19 mouse cellular contexts compared by ENCODE assay signal in the genomic region with DNA sequence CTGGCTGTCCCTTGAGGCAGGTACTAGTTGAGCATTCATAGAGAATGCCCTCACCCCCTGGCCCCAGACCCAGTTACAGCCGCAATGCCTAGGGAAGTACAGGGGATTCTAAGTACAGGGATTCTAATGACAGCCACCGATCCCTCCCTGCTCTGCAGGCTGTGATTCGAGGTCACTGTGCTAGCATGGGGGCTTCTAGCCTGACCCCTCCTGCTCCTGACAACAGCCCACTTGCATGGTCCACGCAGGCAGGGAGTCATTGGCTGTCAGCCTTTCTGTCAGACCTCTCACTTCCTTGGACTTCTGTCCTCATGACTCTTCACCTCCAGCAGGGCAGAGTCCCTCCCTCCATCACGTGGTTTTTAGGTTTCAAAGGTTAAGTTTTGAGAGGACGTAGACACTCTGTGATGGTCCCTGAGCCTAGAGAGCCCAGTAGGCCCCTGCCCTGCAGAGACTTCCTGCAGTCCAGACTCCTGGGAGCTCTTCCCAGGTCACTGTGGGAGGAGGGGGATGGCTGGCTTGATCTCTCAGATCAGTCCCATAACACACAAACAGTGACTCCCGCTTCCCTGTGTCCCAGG. TPM values are rescaled to one million over a fixed set of nuclear protein-coding genes. Genes with fewer than 3 reads are reported as not detected.
DNase-seq lines count a peak whose midpoint lies in the region; ATAC-seq lines count a peak whose summit lies in the region.
"Had no signal": no experiment of that assay in that cellular context is flagged by ENCODE, and none has a peak within 500 bp of the region (broad histone marks: within the 10 kb centered on the region; RNA-seq: fewer than 3 reads in every experiment).

No protein-coding gene starts in this region.

- DNase-seq in kidney, adult 11 months: peak; percentile 87
- DNase-seq in kidney, adult 8-10 months: peak; percentile 79 to 89
- DNase-seq in kidney, postnatal 36 days: peak; percentile 68 to 90
- peak; percentile 88 for DNase-seq in yolk sac, embryonic 10.5 days (ENCODE audit: low spot score)
- DNase-seq in urinary bladder, postnatal 14 days (ENCODE audit: low spot score): no peak
- DNase-seq in midbrain, embryonic 14.5 days: no peak
- DNase-seq: adrenal gland, adult 2 months; embryo, embryonic 11 days; gastrocnemius, adult 2 months; left cerebral cortex, postnatal 4 days; lung, embryonic 14.5 days; retina, postnatal 1 day; thymus, postnatal 25 days had no signal

- ATAC-seq in kidney, embryonic 14.5 days (ENCODE audit: low FRiP score, low TSS enrichment): no peak
- no peak for ATAC-seq in midbrain, embryonic 14.5 days (ENCODE audit: low FRiP score, low TSS enrichment)
- ATAC-seq: forebrain, embryonic 16.5 days had no signal

- no peaks in the 10 kb centered on the region for H3K27me3 ChIP-seq in kidney, embryonic 14.5 days (ENCODE audit: control insufficient read depth, insufficient read depth, low read length)
- H3K27me3 ChIP-seq in midbrain, embryonic 14.5 days (ENCODE audit: control insufficient read depth, insufficient read depth, low read length): no peaks in the 10 kb centered on the region
- H3K27me3 ChIP-seq: hindbrain, embryonic 15.5 days; neural tube, embryonic 15.5 days; stomach, embryonic 15.5 days had no signal

- 73% methylated on average over 7 of the region's 7 CpGs for WGBS in kidney, embryonic 14.5 days
- 83% methylated on average over 7 of the region's 7 CpGs for WGBS in midbrain, embryonic 14.5 days

- no peak overlapping the region for H3K4me3 ChIP-seq in kidney, embryonic 14.5 days (ENCODE audit: low read length)
- no peak overlapping the region for H3K4me3 ChIP-seq in midbrain, embryonic 14.5 days (replicated peaks; ENCODE audit: low read depth, low read length)
- H3K4me3 ChIP-seq: hindbrain, embryonic 15.5 days; neural tube, embryonic 15.5 days; stomach, embryonic 15.5 days had no signal

- no peak overlapping the region for H3K9ac ChIP-seq in kidney, embryonic 14.5 days (ENCODE audit: low read depth, low read length)
- no peak overlapping the region for H3K9ac ChIP-seq in midbrain, embryonic 14.5 days (replicated peaks; ENCODE audit: low read length)
- H3K9ac ChIP-seq: hindbrain, embryonic 15.5 days; lung, embryonic 14.5 days; neural tube, embryonic 15.5 days; stomach, embryonic 15.5 days had no signal

- H3K4me1 ChIP-seq in kidney, embryonic 14.5 days (ENCODE audit: control insufficient read depth, insufficient read depth, low read length): peaks cover 24% of the 10 kb centered on the region
- peaks cover 20% of the 10 kb centered on the region for H3K4me1 ChIP-seq in midbrain, embryonic 14.5 days (ENCODE audit: control insufficient read depth, insufficient read depth, low read length)

- no peak overlapping the region for H3K4me2 ChIP-seq in kidney, embryonic 14.5 days (replicated peaks; ENCODE audit: low read depth, low read length)
- H3K4me2 ChIP-seq in midbrain, embryonic 14.5 days (ENCODE audit: low read length): no peak overlapping the region
- H3K4me2 ChIP-seq: hindbrain, embryonic 15.5 days; lung, embryonic 14.5 days; neural tube, embryonic 15.5 days; stomach, embryonic 15.5 days had no signal

- no peak overlapping the region for H3K27ac ChIP-seq in kidney, embryonic 14.5 days (ENCODE audit: low read depth, low read length)
- H3K27ac ChIP-seq in midbrain, embryonic 14.5 days (replicated peaks; ENCODE audit: low read depth, low read length): no peak overlapping the region
- H3K27ac ChIP-seq: hindbrain, embryonic 15.5 days; neural tube, embryonic 15.5 days; stomach, embryonic 15.5 days had no signal

- peaks cover 27% of the 10 kb centered on the region for H3K36me3 ChIP-seq in kidney, embryonic 14.5 days (ENCODE audit: control insufficient read depth, insufficient read depth, low read length)
- H3K36me3 ChIP-seq in midbrain, embryonic 14.5 days (ENCODE audit: control insufficient read depth, insufficient read depth, low read length): peaks cover 47% of the 10 kb centered on the region

- H3K9me3 ChIP-seq in kidney, embryonic 14.5 days (ENCODE audit: control insufficient read depth, low read length): no peaks in the 10 kb centered on the region
- H3K9me3 ChIP-seq in midbrain, embryonic 14.5 days (ENCODE audit: control insufficient read depth, low read length): no peaks in the 10 kb centered on the region
- H3K9me3 ChIP-seq: hindbrain, embryonic 15.5 days; neural tube, embryonic 15.5 days; stomach, embryonic 15.5 days had no signal

RNA-seq across cellular contexts. Expression of a gene that starts 3.3 kb away (rescaled TPM):
- 36.3 and 48.8 TPM in 2 replicates for polyA plus RNA-seq in kidney, embryonic 14.5 days (2014; fragmentation: Nextera tagmentation; extraction: Ambion mirVana)
- 120 and 154 TPM in 2 replicates for polyA plus RNA-seq in midbrain, embryonic 14.5 days (2014; fragmentation: Nextera tagmentation; extraction: Ambion mirVana)

RNA-seq across cellular contexts. Expression of a gene that starts 25.4 kb away (rescaled TPM):
- 4.3 and 5.3 TPM in 2 replicates for polyA plus RNA-seq in kidney, embryonic 14.5 days (2014; fragmentation: Nextera tagmentation; extraction: Ambion mirVana)
- 4.7 and 6.6 TPM in 2 replicates for polyA plus RNA-seq in midbrain, embryonic 14.5 days (2014; fragmentation: Nextera tagmentation; extraction: Ambion mirVana)

RNA-seq across cellular contexts. Expression of a gene that starts 25.9 kb away (rescaled TPM):
- 32.4 and 32.8 TPM in 2 replicates for polyA plus RNA-seq in kidney, embryonic 14.5 days (2014; fragmentation: Nextera tagmentation; extraction: Ambion mirVana)
- polyA plus RNA-seq in midbrain, embryonic 14.5 days (2014; fragmentation: Nextera tagmentation; extraction: Ambion mirVana): 11.8 and 15.2 TPM in 2 replicates

RNA-seq across cellular contexts. Expression of a gene that starts 35.9 kb away (rescaled TPM):
- not detected in 2 replicates for polyA plus RNA-seq in kidney, embryonic 14.5 days (2014; fragmentation: Nextera tagmentation; extraction: Ambion mirVana)
- not detected in 2 replicates for polyA plus RNA-seq in midbrain, embryonic 14.5 days (2014; fragmentation: Nextera tagmentation; extraction: Ambion mirVana)
- polyA plus RNA-seq: adrenal gland, adult 2 months; forebrain, embryonic 16.5 days; heart, postnatal 0 days; hindbrain, embryonic 15.5 days; lung, embryonic 14.5 days; neural tube, embryonic 15.5 days; stomach, embryonic 15.5 days had no signal

RNA-seq across cellular contexts. Expression of a gene that starts 36.8 kb away (rescaled TPM):
- 0.34 and 0.49 TPM in 2 replicates for polyA plus RNA-seq in kidney, embryonic 14.5 days (2014; fragmentation: Nextera tagmentation; extraction: Ambion mirVana)
- polyA plus RNA-seq in midbrain, embryonic 14.5 days (2014; fragmentation: Nextera tagmentation; extraction: Ambion mirVana): 0.26 and 0.43 TPM in 2 replicates

Comparison
In these comparisons a context has a peak if more than half of its experiments do, and no peak if none do; other contexts are left out.
1. DNase-seq: peak in kidney, adult 11 months (single experiment), kidney, adult 8-10 months (2 of 2), kidney, postnatal 36 days (2 of 2) and yolk sac, embryonic 10.5 days (single experiment); none in urinary bladder, postnatal 14 days (single experiment) and midbrain, embryonic 14.5 days (single experiment).